Mouse (Mus musculus) cortical plate, adult 2 months (tissue): ENCODE results near the gene Ctnnd2.

Experiments used
- CTCF ChIP-seq: fragments of 200-500 bp; IDR thresholded peaks from 2 replicates; pipeline ENCODE4 v1.5.1; 2011; ENCODE audit warnings: mild to moderate bottlenecking, control low read depth, low read length; ENCODE audit not compliant: insufficient read depth; ENCODE audit errors: extremely low read depth
- POLR2A ChIP-seq: fragments of 200-500 bp; IDR thresholded peaks from 2 replicates; pipeline ENCODE4 v1.6.1; 2011; ENCODE audit warnings: mild to moderate bottlenecking, low read length, control low read depth; ENCODE audit not compliant: insufficient read depth; ENCODE audit errors: extremely low read depth

- TF ChIP-seq POLR2A (no peak), CTCF (no peak)
Measured at GRCm38 (mm10) chr15:30463471-30464047, 291.2 kb downstream of the Ctnnd2 start.
